Mouse (Mus musculus): ENCODE results near the gene Gins3.
"Not testable (repeated sequence)": the region's sequence is repeated elsewhere in the genome, so short reads cannot be mapped to it uniquely, and the experiment has no call there.

Gene Gins3

DNA sequence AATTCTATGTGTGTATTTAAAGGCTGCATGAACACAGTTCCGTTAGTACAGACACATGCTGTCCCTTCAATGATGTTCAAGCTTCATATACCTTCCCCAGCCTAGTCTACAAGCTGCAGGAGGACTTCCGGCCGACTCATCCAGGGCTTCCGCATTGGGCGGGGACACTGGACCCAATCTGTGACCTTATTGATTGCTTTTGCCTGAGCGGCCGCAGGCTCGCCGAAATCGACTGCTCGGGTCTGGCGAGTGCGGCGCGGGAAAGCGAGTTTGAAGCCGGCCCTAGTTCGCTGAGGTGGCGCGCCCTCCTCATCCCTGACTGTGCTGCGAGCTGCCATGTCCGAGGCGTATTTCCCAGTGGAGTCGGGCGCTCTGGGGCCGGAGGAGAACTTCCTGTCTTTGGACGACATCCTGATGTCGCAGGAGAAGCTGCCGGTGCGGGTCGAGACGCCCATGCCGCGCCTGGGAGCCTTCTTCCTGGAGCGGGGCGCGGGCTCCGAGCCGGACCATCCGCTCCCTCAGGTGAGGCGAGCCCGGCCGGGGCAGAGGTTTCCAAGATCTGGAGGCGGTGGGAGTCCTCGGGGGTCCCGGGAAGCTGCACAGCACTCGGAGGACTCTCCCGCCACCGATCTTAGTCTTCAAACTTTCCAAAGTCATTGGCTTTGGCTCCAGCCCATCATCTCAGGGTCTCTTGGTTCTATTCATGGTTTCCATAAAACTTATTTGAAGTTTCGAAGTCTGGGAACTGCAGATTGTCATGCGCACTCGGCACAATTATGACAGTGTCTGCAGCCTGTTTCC is at the start of gene Gins3:
Gene Gins3, plus strand, starts transcription at position 192 of the 801 bp plus-strand sequence.
- DNase-seq (ENCODE audit: low spot score): peak; percentile 93

DNA sequence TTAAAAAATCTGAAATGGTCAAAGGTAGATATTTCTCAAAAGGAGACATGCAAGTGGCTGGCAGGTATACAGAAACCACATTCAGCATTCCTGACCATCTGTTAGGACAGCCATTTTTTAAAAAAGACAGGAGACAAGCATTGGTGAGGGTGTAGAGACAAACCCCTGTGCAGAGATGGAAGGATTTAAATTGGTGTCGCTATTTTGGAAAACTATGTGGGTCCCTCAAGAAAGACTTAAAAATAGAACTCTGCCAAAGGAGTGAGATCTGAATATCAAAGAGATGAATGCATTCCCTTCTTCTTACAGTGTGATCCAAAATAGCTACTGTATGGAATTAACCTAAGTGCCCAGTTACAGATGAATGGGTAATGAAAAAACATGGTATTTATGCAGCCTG is 45.9 kb upstream of the Gins3 start:
- DNase-seq (ENCODE audit: low spot score): no peak

DNA sequence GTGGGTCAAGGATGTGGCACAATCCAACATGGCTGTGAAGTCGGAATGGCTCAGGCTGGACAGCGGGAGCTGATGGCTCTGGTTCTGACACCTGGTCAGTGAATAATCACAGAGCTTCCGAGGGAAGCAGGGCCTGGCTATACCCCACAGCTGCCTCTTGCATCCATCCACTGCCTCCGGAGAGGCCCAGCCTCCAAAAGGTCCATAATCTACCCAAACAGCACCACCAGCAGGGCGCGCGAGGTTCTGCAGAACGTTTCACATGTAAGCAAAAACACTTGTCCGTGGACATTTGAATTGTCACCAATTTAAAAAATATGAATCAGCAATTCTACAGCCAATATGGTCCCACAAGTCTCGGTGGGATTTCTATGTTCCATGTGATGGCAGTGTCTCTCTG is 44.0 kb upstream of the Gins3 start:
- DNase-seq (ENCODE audit: low spot score): no peak

DNA sequence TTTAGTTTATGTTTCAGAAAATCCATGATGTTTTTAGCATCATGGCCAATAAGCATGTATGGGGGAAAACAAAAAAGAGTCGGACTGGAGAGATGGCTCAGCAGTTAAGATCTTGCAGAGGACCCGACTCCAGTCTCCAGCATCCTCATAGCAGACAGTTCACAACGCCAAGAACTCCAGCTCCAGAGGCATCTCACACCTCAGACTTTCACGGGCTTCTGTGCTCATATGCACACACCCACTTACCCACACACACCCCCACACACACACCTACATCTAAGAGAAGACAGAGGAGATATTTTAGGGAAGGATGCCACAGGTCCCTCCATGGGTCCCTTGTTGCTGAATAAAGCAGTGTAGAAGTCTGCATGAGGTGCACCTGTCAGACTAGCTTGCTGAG is 42.7 kb upstream of the Gins3 start:
- DNase-seq (ENCODE audit: low spot score): no peak

DNA sequence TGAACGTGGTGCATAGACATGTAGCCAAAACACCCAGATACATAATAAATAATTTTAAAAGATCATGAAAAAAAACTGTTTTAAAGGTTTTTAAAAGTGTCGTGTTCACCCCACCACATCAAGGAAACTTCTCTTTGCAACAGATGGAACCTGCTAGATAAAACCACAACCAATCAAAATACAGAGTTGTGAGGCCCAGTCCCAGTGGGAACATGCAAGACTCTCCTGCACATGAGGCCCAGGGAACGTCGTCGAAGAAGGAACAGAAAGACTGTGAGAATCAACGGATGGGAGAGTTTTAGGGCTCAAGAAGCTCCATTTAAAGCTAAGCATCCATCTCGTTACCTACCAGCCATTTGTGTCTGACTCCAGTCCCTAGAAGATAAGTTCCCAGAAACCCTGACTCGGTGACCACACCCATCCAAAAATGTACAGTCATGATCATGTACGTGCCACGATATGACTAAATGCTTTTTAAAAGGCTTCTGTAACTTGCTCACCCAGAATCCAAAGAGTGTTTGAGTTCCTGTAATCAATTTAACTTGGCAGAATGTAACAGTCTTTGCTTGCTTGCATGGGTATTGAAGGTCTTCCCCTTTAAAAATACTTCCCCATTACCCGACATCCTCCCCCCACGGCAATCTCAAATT is 41.0 kb upstream of the Gins3 start:
- DNase-seq (ENCODE audit: low spot score): no peak

DNA sequence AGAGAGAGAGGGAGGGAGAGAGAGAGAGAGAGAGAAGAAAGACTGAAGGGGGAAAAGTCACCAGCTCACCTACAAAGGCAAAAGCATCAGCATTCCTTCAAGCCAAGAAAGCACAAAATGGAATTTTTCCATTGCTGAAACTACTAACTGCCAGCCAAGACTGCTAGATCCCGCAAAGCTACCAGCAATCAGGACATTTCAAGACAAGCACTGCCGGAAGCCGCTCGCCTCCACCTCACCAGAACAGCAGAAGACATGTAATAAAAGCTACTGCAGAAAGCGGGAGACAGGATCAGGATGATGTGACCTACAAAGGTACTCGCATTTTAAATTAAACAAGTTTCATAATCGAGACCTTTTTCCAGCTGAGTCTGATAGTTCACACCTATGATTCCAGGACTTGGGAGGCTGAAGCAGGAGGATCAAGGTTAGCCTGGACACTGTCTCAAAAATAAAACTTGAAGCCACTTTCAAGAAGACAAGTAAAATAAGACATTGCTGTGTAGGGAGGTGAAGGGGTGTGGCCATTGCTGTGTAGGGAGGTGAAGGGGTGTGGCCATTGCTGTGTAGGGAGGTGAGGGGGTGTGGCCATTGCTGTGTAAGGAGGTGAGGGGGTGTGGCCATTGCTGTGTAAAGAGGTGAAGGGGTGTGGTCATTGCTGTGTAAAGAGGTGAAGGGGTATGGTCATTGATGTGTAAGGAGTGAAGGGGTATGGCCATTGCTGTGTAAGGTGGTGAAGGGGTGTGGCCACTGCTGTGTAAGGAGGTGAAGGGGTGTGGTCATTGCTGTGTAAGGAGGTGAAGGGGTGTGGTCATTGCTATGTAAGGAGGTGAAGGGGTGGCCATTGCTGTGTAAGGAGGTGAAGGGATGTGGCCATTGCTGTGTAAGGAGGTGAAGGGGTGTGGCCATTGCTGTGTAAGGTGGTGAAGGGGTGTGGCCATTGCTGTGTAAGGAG is 39.5 kb upstream of the Gins3 start:
- no peak for DNase-seq (ENCODE audit: low spot score)

DNA sequence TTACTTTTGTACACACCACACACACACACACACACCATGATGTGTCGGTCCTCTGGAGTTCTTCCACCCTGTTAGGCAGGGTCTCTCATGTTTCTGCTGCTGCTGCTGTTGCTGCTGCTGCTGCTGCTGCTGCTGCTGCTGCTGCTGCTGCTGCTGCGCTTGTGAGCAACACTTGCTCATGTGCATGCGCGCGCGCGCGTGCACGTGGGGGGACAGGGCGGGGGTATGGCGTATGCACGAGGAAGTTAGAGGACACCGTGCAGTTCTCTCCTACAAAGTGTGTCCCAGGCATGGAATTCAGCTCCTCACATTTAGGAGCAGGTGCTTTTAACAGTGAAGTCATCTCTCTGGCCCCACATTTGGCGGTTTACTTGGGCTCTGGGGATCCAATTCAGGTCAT is 38.1 kb upstream of the Gins3 start:
- DNase-seq (ENCODE audit: low spot score): no peak

DNA sequence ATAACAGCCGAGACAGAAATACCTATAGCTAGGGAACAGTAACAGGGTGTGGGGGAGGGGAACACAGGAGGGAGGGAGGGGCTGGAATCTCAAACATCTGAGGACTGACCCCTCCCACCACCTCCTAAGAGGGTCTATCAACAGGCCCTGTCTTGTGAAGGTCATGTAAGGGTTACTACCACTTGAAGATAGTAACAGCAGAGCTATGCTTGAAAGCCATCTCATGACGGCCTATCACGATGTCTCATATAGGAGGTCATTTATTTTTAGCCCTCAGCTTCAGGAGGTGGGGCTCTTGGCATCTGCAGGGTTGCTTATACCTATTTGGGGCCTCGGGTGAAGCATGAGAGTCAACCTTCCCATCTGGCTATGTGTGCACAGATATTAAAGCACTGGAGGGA is 36.4 kb upstream of the Gins3 start:
- no peak for DNase-seq (ENCODE audit: low spot score)

DNA sequence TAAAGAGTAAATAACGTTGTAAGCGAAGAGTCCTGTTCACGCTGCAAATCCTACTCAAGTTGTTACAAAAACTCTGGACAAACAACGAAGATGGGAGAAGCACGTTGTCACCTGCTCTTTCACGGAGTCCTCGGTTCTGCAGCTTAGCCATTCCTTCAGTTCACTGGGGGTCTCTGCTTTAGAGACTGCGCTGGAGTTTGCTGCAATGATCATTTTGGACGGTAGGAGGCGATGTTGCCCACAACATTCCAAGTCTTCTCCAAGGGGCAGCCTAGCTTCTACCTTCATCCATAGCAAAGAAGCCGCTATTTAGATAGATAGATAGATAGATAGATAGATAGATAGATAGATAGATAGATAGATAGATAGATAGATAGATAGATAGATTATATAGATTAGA is 33.4 kb upstream of the Gins3 start:
- peak; percentile 44 for DNase-seq (ENCODE audit: low spot score)

DNA sequence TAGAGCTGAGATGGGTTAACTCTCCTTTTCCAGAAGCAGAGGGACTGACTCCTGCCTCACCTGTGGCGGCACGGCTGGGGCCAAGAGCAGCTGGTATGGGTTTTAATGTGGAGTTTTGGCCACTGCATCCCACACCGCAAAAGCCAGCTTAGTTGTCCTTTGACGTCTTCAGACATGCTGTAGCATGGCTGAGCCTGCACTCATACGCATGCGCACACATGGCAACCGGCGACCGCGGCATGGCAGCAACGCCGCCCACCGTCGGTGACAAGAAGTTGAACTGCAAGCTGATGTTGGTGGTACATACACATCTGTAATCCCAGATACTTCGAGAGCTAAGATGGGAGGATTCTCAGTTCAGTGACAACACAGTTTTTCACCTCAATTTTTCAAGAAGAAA is 31.9 kb upstream of the Gins3 start:
- no peak for DNase-seq (ENCODE audit: low spot score)

DNA sequence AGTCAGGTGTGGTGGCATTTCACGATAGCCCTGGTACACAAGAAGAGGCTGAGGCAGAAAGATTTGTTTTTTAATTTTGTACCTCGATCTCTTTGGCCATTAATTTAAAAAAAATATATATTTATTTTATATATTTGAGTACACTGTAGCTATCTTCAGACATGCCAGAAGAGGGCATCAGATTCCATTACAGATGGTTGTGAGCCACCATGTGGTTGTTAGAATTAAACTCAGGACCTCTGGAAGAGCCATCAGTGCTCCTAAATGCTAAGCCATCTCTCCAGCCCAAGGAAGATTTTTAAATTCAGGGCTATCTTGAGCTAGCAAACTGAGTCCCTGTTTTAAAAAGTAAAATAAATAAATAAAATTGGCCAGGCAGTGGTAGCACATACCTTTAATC is 31.1 kb upstream of the Gins3 start:
- DNase-seq (ENCODE audit: low spot score): no peak

DNA sequence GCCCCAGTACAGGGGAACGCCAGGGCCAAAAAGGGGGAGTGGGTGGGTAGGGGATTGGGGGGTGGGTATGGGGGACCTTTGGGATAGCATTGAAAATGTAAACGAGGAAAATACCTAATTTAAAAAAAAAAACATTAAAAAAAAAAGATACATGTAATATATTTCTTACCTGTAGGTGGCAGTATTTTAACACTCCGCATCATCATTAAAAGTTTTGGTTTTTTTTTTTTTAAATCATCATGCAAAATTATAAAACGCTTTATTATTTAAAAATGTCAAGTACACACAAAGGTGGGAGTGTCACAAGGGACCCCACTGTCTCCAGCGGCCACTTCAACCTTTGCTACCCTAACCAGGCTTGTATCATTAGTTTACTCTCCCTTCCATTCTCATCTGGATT is 26.7 kb upstream of the Gins3 start:
- not testable (repeated sequence) for DNase-seq (ENCODE audit: low spot score)

DNA sequence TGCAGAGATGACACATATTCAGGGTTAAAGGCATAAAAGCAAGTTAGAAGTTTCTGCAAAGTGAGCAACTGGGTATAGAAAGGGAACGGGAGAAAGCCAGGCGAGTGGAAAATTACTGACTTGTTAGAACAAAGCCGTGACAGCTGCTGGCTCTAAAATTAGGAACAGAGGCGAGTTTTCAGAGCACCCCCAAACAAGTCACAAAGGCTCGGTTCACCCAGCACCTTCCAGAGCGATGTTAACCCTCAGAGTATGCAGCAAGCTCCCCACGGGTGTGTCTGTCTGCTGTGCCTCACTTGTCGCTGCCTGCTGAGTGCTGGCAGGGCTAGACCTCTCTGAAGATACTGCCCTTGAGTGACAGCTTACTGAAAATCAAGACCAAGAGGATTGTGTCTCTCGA is 26.0 kb upstream of the Gins3 start:
- no peak for DNase-seq (ENCODE audit: low spot score)

DNA sequence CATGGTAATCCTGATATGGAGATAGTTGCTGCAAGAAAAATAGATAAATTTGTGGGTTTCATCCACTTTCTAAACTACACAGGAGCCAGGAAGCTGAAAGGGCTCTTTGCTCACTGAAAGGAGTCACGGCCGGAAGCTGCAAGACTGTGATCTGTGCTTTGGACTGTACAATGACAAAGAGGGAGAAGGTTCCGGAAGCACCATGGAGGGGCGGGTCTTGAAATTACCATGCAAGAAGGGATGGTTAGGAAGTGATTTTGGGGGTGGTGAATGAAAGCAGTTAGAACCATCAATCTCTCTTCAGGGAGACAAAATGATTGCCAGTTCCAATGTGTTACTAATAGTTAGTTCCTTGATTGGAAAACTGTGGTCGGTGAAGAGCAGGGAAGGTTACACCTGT is 23.8 kb upstream of the Gins3 start:
- no peak for DNase-seq (ENCODE audit: low spot score)

DNA sequence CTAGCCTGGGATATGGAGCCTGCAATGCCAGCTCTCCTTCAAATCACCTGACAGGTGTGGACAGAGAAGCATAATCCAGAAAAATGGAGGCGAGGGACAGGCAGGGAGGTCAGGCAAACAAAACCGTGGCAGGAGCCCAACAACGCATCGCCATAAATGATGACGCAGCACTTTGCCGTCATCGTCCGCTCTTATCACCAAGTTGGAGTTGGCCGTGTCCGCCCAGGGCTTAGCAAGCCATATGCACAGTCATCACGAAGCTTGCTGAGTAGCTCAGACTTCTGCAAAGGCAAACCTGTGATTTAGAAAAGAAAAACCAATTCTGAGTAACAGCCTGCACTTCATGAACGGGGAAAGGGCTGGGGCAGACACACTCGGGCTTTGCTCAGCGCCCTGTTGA is 22.5 kb upstream of the Gins3 start:
- DNase-seq (ENCODE audit: low spot score): no peak

DNA sequence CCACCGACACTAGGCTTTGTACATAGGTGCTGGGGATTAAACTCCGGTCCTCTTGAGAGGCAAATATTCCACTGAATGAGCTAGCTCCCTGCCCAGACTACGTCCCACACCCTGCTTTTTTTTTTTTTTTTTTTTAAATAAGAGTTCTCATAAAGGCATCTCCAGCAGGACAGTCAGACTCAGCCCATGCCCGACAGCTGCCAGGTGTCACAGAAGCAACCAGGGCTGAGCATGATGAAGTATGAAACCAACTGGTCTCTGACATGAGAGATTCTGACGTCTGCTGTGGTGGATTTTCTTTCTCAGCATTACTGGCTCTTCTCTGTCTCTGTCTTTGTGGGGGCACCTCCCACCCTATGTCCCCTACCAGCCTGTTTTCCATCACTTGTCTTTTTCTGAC is 21.5 kb upstream of the Gins3 start:
- DNase-seq (ENCODE audit: low spot score): no peak

DNA sequence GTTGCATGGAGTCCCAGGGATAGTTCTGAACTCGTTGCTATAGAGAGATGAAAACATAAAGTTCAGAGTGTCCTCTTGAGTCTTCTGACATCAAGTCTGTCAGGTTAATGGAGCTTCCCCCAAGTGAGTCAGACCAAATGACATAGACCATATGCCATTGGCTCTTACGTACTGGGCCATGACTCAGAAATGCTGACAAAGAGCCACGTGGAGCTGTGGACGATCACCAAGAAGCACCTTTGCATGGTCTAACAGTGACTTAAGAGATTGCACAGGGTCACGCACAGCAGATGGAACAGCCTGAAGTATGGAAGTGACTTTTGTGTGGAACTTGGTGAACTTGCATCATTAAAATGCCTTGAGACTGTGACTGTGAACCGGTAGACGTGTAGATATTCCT is 16.9 kb upstream of the Gins3 start:
- no peak for DNase-seq (ENCODE audit: low spot score)

DNA sequence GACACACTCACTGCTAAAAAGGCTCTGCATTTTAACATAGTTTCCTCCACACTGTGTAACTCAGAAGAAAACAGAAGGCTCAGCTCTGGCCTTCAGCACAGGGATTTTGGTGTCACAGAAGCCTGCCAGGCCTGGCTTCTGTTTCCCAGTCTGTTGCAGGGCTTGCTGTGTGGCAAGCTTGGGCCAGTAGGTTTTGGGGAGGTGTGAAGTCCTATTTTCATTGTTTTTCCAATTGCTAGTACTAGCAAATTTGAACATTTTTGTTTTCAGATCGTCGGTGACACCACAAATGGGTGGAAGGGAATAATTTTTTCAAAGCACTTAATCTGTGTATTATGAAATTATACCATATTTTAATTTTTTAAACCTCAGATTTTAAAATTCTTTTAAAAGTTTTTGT is 13.2 kb upstream of the Gins3 start:
- no peak for DNase-seq (ENCODE audit: low spot score)

DNA sequence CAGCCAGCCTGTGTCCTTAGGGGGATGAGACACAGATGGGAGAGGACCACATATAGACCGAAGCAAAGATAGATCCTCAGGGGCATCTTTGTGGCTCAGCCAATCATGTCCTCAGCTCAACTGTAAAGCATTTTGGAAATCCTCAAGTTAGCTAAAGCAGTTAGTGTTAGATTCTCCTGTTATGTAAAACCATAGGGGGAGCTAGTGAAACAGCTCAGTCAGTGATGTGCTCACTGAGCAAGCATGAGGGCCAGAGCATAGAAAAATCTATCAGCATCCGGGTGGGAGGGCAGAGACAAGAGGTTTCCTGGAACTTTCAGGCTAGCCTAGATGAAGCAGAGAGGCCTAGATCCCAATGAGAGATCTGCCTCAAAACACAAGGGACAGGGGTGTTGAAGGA is 8.4 kb upstream of the Gins3 start:
- no peak for DNase-seq (ENCODE audit: low spot score)

DNA sequence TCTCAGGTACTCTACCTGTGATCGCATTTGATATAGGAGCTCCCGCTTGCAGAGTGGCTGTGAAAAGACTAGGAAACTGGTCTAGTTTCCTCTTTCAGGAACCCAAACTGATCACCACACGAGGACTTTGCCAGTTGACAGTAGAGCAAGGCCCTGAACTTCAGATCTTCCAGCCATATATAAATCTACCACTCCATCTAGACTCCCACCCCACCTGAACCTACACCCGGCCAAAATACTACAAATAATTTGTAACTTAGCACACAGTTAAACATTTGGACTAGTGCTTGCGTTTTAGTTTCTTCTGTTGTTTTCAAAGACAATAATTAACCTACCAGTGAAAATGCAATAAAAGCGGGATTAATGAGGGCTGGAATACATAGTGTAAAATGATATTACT is 413 bp upstream of the Gins3 start:
- DNase-seq (ENCODE audit: low spot score): no peak

DNA sequence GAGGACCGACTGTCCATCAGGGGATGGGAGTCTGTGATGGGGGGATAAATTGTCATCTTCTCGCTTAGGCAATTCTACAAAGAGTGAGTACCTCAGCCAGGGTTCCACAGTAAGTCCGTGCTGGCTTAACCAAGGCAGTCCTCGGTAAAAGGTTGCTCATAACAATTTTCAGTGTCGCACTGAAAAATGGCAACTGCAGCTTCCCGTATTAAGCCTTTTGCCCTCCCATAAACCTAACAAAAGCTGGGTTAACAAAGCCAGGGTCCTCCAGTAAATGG is 749 bp downstream of the Gins3 start:
- DNase-seq (ENCODE audit: low spot score): no peak

DNA sequence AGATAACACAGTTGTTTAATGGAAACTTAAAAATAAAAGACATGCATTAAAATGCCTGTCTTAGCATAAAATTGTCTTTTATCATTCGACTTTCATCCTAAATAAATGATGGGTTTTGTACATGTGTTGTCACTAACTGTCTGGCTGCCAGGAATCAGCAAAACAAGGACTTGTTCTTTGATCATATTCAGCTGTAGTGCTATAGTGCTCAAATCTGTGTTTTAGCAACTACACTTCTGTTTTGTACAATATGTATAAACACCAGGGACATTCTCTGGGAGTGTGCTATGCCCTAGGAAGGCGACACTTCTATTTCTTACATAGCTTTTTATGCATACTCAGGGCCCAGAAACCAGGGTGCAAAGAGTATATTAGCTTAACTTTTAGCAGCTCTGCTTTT is 11.7 kb downstream of the Gins3 start:
- no peak for DNase-seq (ENCODE audit: low spot score)

DNA sequence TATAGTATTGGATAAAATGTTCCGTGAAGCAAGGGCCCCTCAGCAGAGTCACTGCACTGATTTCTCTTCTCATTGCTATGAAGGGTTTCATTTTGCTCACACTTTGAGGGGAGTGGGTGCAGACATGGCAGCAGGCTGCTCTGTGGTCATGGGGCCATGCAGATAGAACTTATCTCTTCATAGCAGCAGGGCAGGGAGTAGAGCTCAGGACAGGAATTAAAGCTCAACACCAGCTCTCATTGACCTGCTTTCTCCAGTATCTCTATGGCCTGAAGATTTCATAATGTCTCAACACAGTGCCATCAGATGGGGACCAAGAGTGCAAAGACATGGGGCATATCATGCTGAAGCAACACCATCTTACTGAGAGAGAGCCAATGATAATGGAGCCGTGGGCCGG is 15.0 kb downstream of the Gins3 start:
- no peak for DNase-seq (ENCODE audit: low spot score)
